Mouse (Mus musculus) spleen, postnatal 14 days (tissue): ENCODE measurements around the gene Caskin1.

Experiments
- DNase-seq, 2 experiments: peaks; one replicate each; pipeline ENCODE4 v3.0.0; 2021 to 2022; ENCODE audit warnings: low spot score in 2 of 2

Caskin1 gene

GRCm38 (mm10) chr17:24494627-24495335, 6.4 kb downstream of the Caskin1 start:
- DNase-seq, result peak in 1 of 2 experiments; percentile 38

DNA sequence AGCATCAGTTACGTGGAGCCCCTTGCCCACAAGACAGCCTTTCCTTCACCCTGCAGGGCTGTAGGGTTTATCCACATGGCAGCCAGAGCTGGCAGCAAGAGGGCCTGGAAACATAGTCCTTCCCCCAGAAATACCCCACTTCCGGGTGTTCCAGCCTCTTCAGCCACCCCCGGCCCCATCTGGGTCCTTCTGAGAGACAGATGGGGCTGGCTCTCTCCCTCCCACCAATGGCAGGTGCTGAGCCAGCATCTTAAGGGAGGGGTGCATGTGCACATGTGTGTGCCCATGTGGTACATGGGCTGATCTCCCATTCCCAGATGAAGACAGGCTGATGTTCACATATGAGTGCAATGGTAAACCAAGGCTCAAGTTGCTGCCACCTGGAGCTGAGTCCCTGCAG, 7.0 kb downstream of the Caskin1 start:
- no peak for DNase-seq

DNA sequence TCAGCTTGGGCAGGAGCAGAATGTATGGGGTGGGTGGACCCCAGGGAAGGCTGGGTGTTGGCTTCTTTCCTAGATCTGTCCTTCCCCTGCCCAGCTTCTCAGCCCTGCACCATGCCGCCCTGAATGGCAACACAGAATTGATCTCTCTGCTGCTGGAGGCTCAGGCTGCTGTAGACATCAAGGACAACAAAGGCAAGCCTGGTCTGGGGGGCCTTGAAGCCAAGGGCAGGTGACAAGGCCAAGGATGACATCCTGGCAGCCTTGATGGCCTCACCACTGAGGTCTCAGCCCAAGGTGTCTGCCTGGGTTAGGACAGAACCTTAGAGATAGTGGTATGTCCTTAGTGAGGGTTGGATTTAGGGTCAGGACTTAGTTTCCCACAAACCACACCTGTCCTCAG, 7.6 kb downstream of the Caskin1 start:
- DNase-seq, result no peak

- DNase-seq, result no peak
These were observed 13.8 kb downstream of the Caskin1 start for GRCm38 (mm10) chr17:24502208-24502607.

DNA sequence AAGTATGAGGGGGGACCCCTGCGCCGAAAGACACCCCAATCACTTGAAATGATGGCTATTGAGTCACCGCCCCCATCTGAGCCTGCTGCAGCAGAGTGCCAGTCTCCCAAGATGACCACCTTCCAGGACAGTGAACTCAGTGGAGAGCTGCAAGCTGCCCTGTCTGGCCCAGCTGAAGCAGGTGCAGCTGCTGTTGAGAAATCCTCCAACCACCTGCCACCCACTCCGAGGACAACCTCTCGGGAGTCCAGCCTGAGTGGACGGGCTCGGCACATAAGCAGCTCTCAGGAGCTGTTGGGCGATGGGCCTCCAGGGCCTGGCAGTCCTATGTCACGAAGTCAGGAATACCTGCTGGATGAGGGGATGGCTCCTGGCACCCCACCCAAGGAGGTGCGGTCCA, 15.7 kb downstream of the Caskin1 start:
- DNase-seq, result no peak

DNA sequence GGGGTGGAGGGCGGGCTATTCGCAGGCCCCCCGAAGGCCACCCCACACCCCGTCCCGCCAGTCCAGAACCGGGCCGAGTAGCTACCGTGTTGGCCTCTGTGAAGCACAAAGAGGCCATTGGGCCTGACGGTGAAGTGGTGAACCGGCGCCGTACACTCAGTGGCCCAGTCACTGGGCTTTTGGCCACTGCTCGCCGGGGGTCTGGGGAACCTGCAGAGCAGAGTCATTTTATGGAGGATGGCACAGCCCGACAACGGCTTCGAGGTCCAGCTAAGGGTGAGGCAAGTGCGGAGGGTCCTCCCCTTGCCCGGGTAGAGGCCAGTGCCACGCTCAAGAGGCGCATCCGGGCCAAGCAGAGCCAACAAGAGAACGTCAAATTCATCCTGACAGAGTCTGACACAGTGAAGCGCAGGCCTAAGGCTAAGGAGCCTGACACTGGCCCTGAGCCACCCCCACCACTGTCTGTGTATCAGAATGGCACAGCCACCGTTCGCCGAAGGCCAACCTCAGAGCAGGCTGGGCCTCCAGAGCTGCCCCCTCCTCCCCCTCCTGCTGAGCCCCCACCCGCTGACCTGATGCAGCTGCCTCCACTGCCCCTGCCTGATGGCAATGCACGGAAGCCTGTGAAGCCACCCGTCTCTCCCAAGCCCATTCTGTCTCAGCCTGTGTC, 17.0 kb downstream of the Caskin1 start:
- DNase-seq, result no peak

GRCm38 (mm10) chr17:24506332-24507070, 18.1 kb downstream of the Caskin1 start:
- no peak for DNase-seq

GRCm38 (mm10) chr17:24507129-24507664, 18.8 kb downstream of the Caskin1 start:
- DNase-seq, result no peak

GRCm38 (mm10) chr17:24507806-24508460, 19.5 kb downstream of the Caskin1 start:
- no peak for DNase-seq

DNA sequence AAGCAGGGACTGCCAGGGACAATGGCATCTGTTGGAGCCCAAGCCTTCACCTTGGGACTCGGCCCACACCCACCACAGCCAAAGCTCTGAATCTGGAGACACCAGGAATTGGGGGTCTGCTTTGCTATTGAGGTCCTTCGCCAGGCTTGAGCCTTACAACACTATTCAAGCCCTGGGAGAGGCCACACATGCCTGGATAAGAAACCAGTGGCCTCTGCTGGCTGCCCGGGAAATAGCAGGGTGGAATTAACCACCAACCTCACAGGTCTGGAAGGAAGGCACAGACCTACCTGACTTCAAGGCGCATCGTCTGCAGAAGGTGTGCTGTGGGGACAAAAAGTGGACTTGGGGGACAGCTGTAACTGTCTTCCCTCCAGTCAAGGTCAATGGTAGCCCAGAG, 25.2 kb downstream of the Caskin1 start:
- no peak for DNase-seq

- no peak for DNase-seq
These were observed 26.2 kb downstream of the Caskin1 start for GRCm38 (mm10) chr17:24514270-24515257.

DNA sequence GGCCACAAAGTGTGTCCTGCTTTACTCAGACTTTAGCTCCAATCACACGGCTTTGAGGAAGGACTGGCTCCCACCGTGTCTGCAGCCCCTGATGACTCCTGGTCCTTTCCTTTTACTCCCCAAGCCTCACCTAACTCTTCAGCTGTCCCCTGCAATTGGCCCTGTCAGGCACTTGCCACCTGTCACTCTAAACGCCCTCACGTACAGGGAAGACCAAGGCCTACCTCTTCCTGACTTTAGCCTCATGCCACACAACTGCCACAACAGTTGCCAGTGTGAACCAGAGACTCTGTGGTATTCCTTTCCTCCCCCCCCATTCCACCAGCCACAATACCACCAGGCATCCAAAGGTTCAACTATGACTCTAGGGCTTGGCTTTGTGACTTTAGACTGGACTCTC, 32.0 kb downstream of the Caskin1 start:
- no peak for DNase-seq

DNA sequence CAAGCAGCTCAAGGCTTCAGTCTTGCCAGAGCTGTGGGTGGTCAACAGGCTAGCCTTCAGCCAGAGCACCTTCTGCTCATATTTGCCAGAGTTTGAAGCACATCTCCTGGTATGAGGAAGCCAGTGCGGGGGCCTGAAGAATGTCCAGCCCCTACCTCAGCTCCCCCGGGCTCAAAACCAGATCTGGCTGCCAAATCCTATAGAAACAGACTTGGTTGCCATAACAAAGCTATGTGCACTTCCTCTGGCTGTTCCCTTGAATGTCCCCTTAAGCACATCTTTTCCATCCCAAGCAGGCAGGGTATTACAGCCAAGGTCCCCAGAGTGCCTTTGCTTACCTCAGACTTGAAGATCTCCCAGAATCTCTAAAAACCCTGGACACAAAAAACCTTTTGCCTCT, 36.3 kb downstream of the Caskin1 start:
- no peak for DNase-seq

DNA sequence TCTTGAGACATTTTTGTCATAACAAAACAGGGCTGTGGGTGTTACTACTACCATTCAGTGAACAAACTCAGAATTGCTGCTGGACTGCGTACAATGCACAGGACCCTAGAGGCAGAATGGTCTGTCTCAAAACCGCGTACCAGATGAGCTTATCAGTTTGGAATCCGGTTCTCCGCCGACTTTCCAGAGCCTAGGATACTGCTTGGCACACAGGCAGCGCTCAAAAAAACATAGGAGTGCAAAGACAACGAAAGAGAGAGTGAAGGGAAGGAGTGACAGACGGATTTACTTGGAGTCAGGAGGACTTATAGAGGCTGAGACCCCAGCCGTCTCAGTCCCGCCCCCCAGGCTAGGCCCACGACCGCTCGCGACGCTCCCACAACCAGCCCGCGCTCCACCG, 38.9 kb downstream of the Caskin1 start:
- no peak for DNase-seq

GRCm38 (mm10) chr17:24527723-24528559, 39.5 kb downstream of the Caskin1 start, which contains the start of gene Traf7:
Traf7 (minus strand) TSS chr17:24527938.
- DNase-seq, result peak; percentile 68 to 81

DNA sequence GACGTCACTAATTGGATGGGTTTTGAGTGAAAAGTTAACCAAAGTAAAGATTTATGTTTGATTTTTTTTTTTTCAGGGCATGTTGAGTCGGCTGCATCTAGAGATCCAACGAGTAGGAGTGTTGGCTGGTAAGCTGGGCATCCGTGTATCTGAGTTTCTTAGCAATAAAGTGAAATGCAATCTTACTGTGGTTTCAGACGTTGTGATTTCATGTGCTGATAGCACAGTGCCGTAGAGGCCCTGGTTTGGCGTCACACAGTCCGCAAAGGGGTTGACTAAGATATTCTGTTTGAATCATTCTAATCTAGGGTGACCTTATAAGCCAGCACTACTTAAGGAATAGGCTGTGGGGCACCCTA, 40.1 kb downstream of the Caskin1 start:
- no peak for DNase-seq

DNA sequence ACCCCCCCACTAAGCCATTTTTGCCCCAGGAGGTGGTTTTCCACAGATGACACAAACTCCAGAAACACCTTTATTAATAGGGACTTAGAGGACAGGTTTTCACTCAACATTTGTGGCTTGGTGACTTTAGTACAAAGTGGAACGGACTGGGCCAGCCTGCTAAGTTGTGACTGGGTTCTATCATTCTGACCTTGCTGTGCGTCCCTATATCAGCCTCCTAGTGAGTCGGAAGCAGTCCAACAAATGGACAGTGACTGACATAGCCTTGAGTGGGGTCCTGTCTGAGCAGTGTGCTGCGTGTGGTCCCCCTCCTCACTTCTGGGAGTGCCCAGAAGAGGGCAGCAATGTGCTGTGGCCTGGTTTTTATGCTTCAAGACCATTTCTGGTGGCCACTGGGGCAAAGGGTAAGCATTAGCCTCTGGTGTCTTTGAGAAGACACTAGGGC, 40.6 kb downstream of the Caskin1 start:
- DNase-seq, result peak in 1 of 2 experiments; percentile 62

DNA sequence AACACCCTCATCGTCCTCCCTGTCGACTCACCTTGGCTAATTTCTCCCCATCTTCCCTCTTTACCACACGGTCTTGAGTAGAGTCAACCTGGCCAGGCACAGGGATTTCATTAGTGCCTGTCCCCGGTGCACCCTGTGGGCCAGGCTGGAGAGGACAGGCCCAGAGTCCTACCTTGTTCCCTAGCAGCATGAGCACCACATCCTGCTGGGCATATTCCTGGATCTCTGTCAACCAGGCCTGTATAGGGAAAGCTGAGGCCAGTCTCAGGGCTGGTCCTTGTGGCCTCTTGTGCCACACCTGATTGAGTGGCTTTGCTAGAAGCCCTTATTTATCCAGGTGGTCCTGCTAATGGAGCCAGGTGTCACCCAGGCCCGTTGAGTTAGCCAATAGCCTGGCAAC, 41.5 kb downstream of the Caskin1 start:
- no peak for DNase-seq

DNA sequence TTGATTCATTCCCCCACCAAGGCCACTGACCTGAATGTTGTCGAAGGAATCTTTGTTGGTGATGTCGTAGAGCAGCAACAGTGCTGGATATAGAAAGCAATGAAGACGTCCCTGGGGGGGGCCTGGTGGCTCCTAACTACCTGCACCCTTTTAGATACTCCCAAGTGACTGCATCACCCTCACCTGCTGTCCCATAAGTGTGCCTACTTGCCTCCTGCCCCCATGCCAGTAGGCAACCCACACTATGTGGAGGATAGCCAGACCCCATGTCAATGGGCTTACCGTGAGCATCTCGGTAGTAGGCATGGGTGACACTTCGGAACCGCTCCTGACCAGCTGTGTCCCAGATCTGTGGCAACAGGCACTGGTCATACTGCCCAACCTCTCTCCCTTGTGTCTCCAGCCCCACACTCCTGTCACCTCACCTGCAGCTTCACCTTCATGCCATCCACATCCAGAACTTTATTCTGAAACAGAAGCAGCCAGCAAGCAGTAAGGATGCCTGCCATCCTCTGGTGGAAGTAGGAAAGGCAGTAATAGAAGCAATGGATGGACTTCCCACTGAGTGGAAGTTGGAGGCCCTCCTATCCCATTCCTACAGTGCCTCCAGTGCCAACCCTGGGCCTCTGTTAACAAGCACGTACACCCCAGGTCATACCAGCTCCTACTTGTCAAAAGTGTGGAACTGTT, 42.1 kb downstream of the Caskin1 start:
- DNase-seq, result no peak
